8 mouse cellular contexts compared by ENCODE assay signal in the genomic region with DNA sequence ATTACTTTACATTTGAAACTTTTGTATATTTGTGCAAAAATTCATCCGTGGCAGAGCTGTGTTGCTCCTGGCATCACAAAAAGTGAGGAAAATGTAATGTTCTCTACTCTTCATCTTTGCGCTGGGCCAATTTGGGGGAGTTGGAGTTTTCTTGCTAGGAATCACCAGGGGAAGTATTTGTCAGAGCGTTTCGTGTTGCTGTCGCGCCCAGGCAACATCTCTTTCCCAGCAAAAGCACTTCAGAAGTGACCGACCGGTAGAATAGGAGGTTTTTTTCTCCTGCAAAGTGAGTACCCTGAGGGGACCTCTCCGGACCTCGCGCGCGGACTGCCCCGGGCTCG. TPM values are rescaled to one million over a fixed set of nuclear protein-coding genes. Genes with fewer than 3 reads are reported as not detected.
DNase-seq lines count a peak whose midpoint lies in the region; ATAC-seq and TF ChIP-seq lines count a peak whose summit lies in the region.

No protein-coding gene starts in this region.

- ATAC-seq in heart, embryonic 11.5 days (replicated peaks; ENCODE audit: insufficient number of reproducible peaks, low FRiP score, low TSS enrichment): no peak
- ATAC-seq in forebrain, embryonic 12.5 days (ENCODE audit: low FRiP score): no peak
- no peak for ATAC-seq in liver, embryonic 13.5 days (ENCODE audit: low read depth)

- peak overlapping the region; percentile 95 for H3K4me3 ChIP-seq in heart, embryonic 11.5 days (ENCODE audit: low read depth, low read length)
- peak overlapping the region; percentile 61 for H3K4me3 ChIP-seq in C2C12 (ENCODE audit: insufficient read depth, poor library complexity, severe bottlenecking)
- H3K4me3 ChIP-seq in forebrain, embryonic 12.5 days (replicated peaks): peak overlapping the region; percentile 92
- H3K4me3 ChIP-seq in liver, embryonic 13.5 days (replicated peaks): peak overlapping the region; percentile 98

- DNase-seq in heart, adult 9 months (ENCODE audit: low spot score in 2 of 2): no peak
- no peak for DNase-seq in liver, embryonic 13.5 days
- DNase-seq in adrenal gland, adult (ENCODE audit: inconsistent age in 2 of 2, low spot score in 1 of 2): no peak
- no peak for DNase-seq in embryo, embryonic 9.5 days (ENCODE audit: extremely low spot score)
- DNase-seq in natural killer cell, adult 2 months (ENCODE audit: low spot score in 2 of 2): no peak

- peak overlapping the region; percentile 73 for H3K4me2 ChIP-seq in heart, embryonic 11.5 days
- peak overlapping the region; percentile 74 for H3K4me2 ChIP-seq in forebrain, embryonic 12.5 days
- peak overlapping the region; percentile 77 for H3K4me2 ChIP-seq in liver, embryonic 13.5 days

- H3K27ac ChIP-seq in heart, embryonic 11.5 days (ENCODE audit: low read depth, low read length): peak overlapping the region; percentile 99
- peak overlapping the region; percentile 90 for H3K27ac ChIP-seq in forebrain, embryonic 12.5 days
- peak overlapping the region; percentile 99 for H3K27ac ChIP-seq in liver, embryonic 13.5 days

- WGBS in heart, embryonic 11.5 days (ENCODE audit: insufficient replicate concordance): under 1% methylated on average over 15 of the region's 15 CpGs
- 1% methylated on average over 14 of the region's 15 CpGs for whole genome bisulfite sequencing in forebrain, embryonic 12.5 days
- 2% methylated on average over 12 of the region's 15 CpGs for WGBS in liver, embryonic 13.5 days (ENCODE audit: insufficient replicate concordance)

- H3ac ChIP-seq in C2C12 (ENCODE audit: control insufficient read depth, insufficient read length, low read depth): no peak overlapping the region

- H3K9ac ChIP-seq in heart, embryonic 11.5 days (ENCODE audit: low read depth, low read length): peak overlapping the region; percentile 99
- H3K9ac ChIP-seq in forebrain, embryonic 12.5 days: peak overlapping the region; percentile 94
- H3K9ac ChIP-seq in liver, embryonic 13.5 days: peak overlapping the region; percentile 100

- H3K9me3 ChIP-seq in heart, embryonic 11.5 days (replicated peaks; ENCODE audit: control insufficient read depth, low read length): no peaks in the 10 kb centered on the region
- no peaks in the 10 kb centered on the region for H3K9me3 ChIP-seq in forebrain, embryonic 12.5 days
- no peaks in the 10 kb centered on the region for H3K9me3 ChIP-seq in liver, embryonic 13.5 days (replicated peaks)

- H3K27me3 ChIP-seq in heart, embryonic 11.5 days (ENCODE audit: control insufficient read depth, insufficient read depth, low read length): no peaks in the 10 kb centered on the region
- no peaks in the 10 kb centered on the region for H3K27me3 ChIP-seq in C2C12 (ENCODE audit: control insufficient read depth, insufficient read depth, insufficient read length)
- no peaks in the 10 kb centered on the region for H3K27me3 ChIP-seq in forebrain, embryonic 12.5 days
- no peaks in the 10 kb centered on the region for H3K27me3 ChIP-seq in liver, embryonic 13.5 days

- no peak for TF ChIP-seq CTCF in C2C12 (IDR thresholded peaks at IDR 0.05; ENCODE audit: control insufficient read depth, insufficient read depth, insufficient read length)

- H3K79me3 ChIP-seq in C2C12 (ENCODE audit: low read depth): peaks cover 51% of the 10 kb centered on the region

- H3K4me1 ChIP-seq in heart, embryonic 11.5 days (ENCODE audit: control insufficient read depth, insufficient read depth, low read length): peaks cover 22% of the 10 kb centered on the region
- peaks cover 28% of the 10 kb centered on the region for H3K4me1 ChIP-seq in forebrain, embryonic 12.5 days
- peaks cover 50% of the 10 kb centered on the region for H3K4me1 ChIP-seq in liver, embryonic 13.5 days (replicated peaks)

- no peaks in the 10 kb centered on the region for H3K36me3 ChIP-seq in heart, embryonic 11.5 days (ENCODE audit: control insufficient read depth, insufficient read depth, low read length)
- no peaks in the 10 kb centered on the region for H3K36me3 ChIP-seq in C2C12 (ENCODE audit: control insufficient read depth, insufficient read depth)
- 0 out of 2 replicates have a peak, but pooled peaks cover 4% of the 10 kb centered on the region for H3K36me3 ChIP-seq in forebrain, embryonic 12.5 days (replicated peaks)
- peaks cover 5% of the 10 kb centered on the region; the same call in 1 of the 2 replicates for H3K36me3 ChIP-seq in liver, embryonic 13.5 days

- peaks cover 64% of the 10 kb centered on the region for H3K79me2 ChIP-seq in C2C12 (ENCODE audit: control insufficient read depth, insufficient read depth)

TF ChIP-seq in C2C12, 6 proteins besides CTCF, POLR2A, EP300 and RAD21:
- no peak for TF ChIP-seq MYOD1 (IDR thresholded peaks at IDR 0.05; ENCODE audit: control insufficient read depth, insufficient read length, low read depth)
- no peak for TF ChIP-seq MYOG (IDR thresholded peaks at IDR 0.05; ENCODE audit: control insufficient read depth, extremely low read depth, insufficient read length)
- TF ChIP-seq FOSL1 (IDR thresholded peaks at IDR 0.05; ENCODE audit: insufficient read depth, low read length, poor library complexity, severe bottlenecking): no peak
- no peak for TF ChIP-seq CEBPB (IDR thresholded peaks at IDR 0.05; ENCODE audit: low read depth)

RNA-seq across cellular contexts. Expression of gene Wdr78, which starts 4.5 kb away (rescaled TPM):
- 1.7 and 2.2 TPM in 2 replicates for polyA plus RNA-seq in heart, embryonic 11.5 days (2014; fragmentation: Nextera tagmentation; extraction: Ambion mirVana)
- polyA plus RNA-seq in C2C12 (2012; fragmentation: generic; extraction: Trizol): 0.36 TPM
- polyA plus RNA-seq in forebrain, embryonic 12.5 days (2016; fragmentation: Nextera tagmentation; extraction: Ambion mirVana): 5.6 and 5.8 TPM in 2 replicates
- 0.52 and 0.61 TPM in 2 replicates for polyA plus RNA-seq in liver, embryonic 13.5 days (2015; fragmentation: Nextera tagmentation; extraction: Ambion mirVana)

RNA-seq across cellular contexts. Expression of gene Mier1, which starts 4.7 kb away (rescaled TPM):
- 29.6 and 37.2 TPM in 2 replicates for polyA plus RNA-seq in heart, embryonic 11.5 days (2014; fragmentation: Nextera tagmentation; extraction: Ambion mirVana)
- 7.4 TPM for polyA plus RNA-seq in C2C12 (2012; fragmentation: generic; extraction: Trizol)
- 41.6 and 43.3 TPM in 2 replicates for polyA plus RNA-seq in forebrain, embryonic 12.5 days (2016; fragmentation: Nextera tagmentation; extraction: Ambion mirVana)
- polyA plus RNA-seq in liver, embryonic 13.5 days (2015; fragmentation: Nextera tagmentation; extraction: Ambion mirVana): 32.2 and 40.9 TPM in 2 replicates
